Mouse (Mus musculus): ENCODE data around the gene Txndc11. TPM values are rescaled to one million over a fixed set of nuclear protein-coding genes. Genes with fewer than 3 reads are reported as not detected.

The Txndc11 gene
- total and polyA plus RNA-seq, 2 experiments from 2014 or later, result 25.2 to 44.1 TPM

- H3K9me3 ChIP-seq (ENCODE audit: low read length), result no peaks in the 10 kb centered on the region
- peak overlapping the region; percentile 99 for H3K4me3 ChIP-seq (ENCODE audit: low read length)
- DNase-seq (ENCODE audit: low spot score) (peak; percentile 42), ATAC-seq (no peak; the same call in 1 of the 2 replicates)
- H3K9ac ChIP-seq (replicated peaks; ENCODE audit: low read length), result peak overlapping the region; percentile 97
- TF ChIP-seq CTCF (IDR thresholded peaks at IDR 0.05; ENCODE audit: low read depth), result no peak
- no peaks in the 10 kb centered on the region for H3K27me3 ChIP-seq (ENCODE audit: insufficient read depth, low read length)
- WGBS, result under 1% methylated on average over 30 of the region's 34 CpGs
- H3K4me2 ChIP-seq (ENCODE audit: low read depth, low read length), result peak overlapping the region; percentile 81
- H3K27ac ChIP-seq, result peak overlapping the region; percentile 89
- peaks cover 7% of the 10 kb centered on the region for H3K36me3 ChIP-seq (ENCODE audit: insufficient read depth, low read length)
- H3K4me1 ChIP-seq (ENCODE audit: insufficient read depth, low read length), result peaks cover 15% of the 10 kb centered on the region
Observed at GRCm38 (mm10) chr16:11133476-11134347, 738 bp downstream of the Txndc11 start.

GRCm38 (mm10) chr16:11132839-11133238, 1.6 kb downstream of the Txndc11 start:
- no peak for TF ChIP-seq CTCF (IDR thresholded peaks at IDR 0.05; ENCODE audit: low read depth)
- no peak for DNase-seq (ENCODE audit: low spot score)
- peaks cover 8% of the 10 kb centered on the region; the same call in 1 of the 2 replicates for H3K36me3 ChIP-seq (ENCODE audit: insufficient read depth, low read length)
- peak overlapping the region; percentile 99 for H3K4me3 ChIP-seq (ENCODE audit: low read length)
- no peak for ATAC-seq
- no peak overlapping the region for H3K27ac ChIP-seq
- no peaks in the 10 kb centered on the region for H3K9me3 ChIP-seq (ENCODE audit: low read length)
- 29% methylated on average over 2 of the region's 2 CpGs for WGBS
- peaks cover 15% of the 10 kb centered on the region for H3K4me1 ChIP-seq (ENCODE audit: insufficient read depth, low read length)
- H3K9ac ChIP-seq (replicated peaks; ENCODE audit: low read length), result peak overlapping the region; percentile 97
- H3K27me3 ChIP-seq (ENCODE audit: insufficient read depth, low read length), result no peaks in the 10 kb centered on the region
- peak overlapping the region; percentile 81 for H3K4me2 ChIP-seq (ENCODE audit: low read depth, low read length)

DNA sequence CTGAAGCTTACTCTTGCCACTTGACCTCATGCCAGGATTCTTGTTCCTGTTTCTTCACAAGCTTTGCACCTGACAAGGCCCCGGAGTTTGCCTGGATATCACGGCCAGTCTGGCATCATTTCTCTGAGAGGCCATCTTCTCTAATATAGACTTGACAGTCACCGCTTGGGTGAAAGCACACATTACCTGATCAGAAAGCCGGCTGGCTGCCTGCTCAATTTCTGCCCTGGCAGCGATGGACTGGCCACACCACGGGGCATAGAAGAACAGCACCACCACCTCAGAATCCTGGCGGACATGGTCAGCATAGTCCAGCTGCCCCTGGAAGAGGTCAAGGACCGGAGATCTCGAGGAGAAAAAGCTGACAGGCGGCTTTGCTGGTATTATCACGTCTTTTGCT, 6.1 kb downstream of the Txndc11 start:
- H3K9ac ChIP-seq (replicated peaks; ENCODE audit: low read length), result no peak overlapping the region
- H3K27me3 ChIP-seq (ENCODE audit: insufficient read depth, low read length), result no peaks in the 10 kb centered on the region
- no peak for TF ChIP-seq CTCF (IDR thresholded peaks at IDR 0.05; ENCODE audit: low read depth)
- DNase-seq (ENCODE audit: low spot score), result no peak
- H3K4me3 ChIP-seq (ENCODE audit: low read length), result no peak overlapping the region
- peaks cover 11% of the 10 kb centered on the region for H3K4me1 ChIP-seq (ENCODE audit: insufficient read depth, low read length)
- no peak overlapping the region for H3K4me2 ChIP-seq (ENCODE audit: low read depth, low read length)
- 89% methylated on average over 11 of the region's 11 CpGs for WGBS
- peaks cover 8% of the 10 kb centered on the region; the same call in 1 of the 2 replicates for H3K36me3 ChIP-seq (ENCODE audit: insufficient read depth, low read length)
- no peaks in the 10 kb centered on the region for H3K9me3 ChIP-seq (ENCODE audit: low read length)
- H3K27ac ChIP-seq, result no peak overlapping the region
- ATAC-seq, result no peak

- DNase-seq (ENCODE audit: low spot score) (no peak), ATAC-seq (no peak)
- no peaks in the 10 kb centered on the region for H3K9me3 ChIP-seq (ENCODE audit: low read length)
- H3K36me3 ChIP-seq (ENCODE audit: insufficient read depth, low read length), result peaks cover 8% of the 10 kb centered on the region; the same call in 1 of the 2 replicates
- TF ChIP-seq CTCF (IDR thresholded peaks at IDR 0.05; ENCODE audit: low read depth), result no peak
- H3K9ac ChIP-seq (replicated peaks; ENCODE audit: low read length), result no peak overlapping the region
- H3K4me1 ChIP-seq (ENCODE audit: insufficient read depth, low read length), result no peaks in the 10 kb centered on the region
- H3K4me3 ChIP-seq (ENCODE audit: low read length), result no peak overlapping the region
- no peak overlapping the region for H3K4me2 ChIP-seq (ENCODE audit: low read depth, low read length)
- no peak overlapping the region for H3K27ac ChIP-seq
- 80% methylated on average over 2 of the region's 2 CpGs for WGBS
- H3K27me3 ChIP-seq (ENCODE audit: insufficient read depth, low read length), result no peaks in the 10 kb centered on the region
Observed at GRCm38 (mm10) chr16:11125371-11125770, 9.1 kb downstream of the Txndc11 start.

GRCm38 (mm10) chr16:11124110-11124509, 10.3 kb downstream of the Txndc11 start:
- Histone ChIP-seq H3K36me3 (ENCODE audit: insufficient read depth, low read length) (peaks cover 8% of the 10 kb centered on the region; the same call in 1 of the 2 replicates), H3K27ac (no peak overlapping the region), H3K9me3 (ENCODE audit: low read length) (no peaks in the 10 kb centered on the region), H3K27me3 (ENCODE audit: insufficient read depth, low read length) (no peaks in the 10 kb centered on the region), H3K4me1 (ENCODE audit: insufficient read depth, low read length) (no peaks in the 10 kb centered on the region), H3K9ac (replicated peaks; ENCODE audit: low read length) (no peak overlapping the region), H3K4me2 (ENCODE audit: low read depth, low read length) (no peak overlapping the region), H3K4me3 (ENCODE audit: low read length) (no peak overlapping the region)
- no peak for DNase-seq (ENCODE audit: low spot score)
- no peak for ATAC-seq
- 95% methylated on average over 1 of the region's 1 CpGs for WGBS
- no peak for TF ChIP-seq CTCF (IDR thresholded peaks at IDR 0.05; ENCODE audit: low read depth)

- TF ChIP-seq CTCF (IDR thresholded peaks at IDR 0.05; ENCODE audit: low read depth), result no peak
- WGBS, result 94% methylated on average over 2 of the region's 2 CpGs
- ATAC-seq, result no peak
Observed at GRCm38 (mm10) chr16:11122625-11123024, 11.8 kb downstream of the Txndc11 start.

More at GRCm38 (mm10) chr16:11122625-11123024, 11.8 kb downstream of the Txndc11 start:
- no peak overlapping the region for H3K4me3 ChIP-seq (ENCODE audit: low read length)
- no peaks in the 10 kb centered on the region for H3K4me1 ChIP-seq (ENCODE audit: insufficient read depth, low read length)
- no peak for DNase-seq (ENCODE audit: low spot score)
- H3K27me3 ChIP-seq (ENCODE audit: insufficient read depth, low read length), result no peaks in the 10 kb centered on the region
- H3K4me2 ChIP-seq (ENCODE audit: low read depth, low read length), result no peak overlapping the region
- no peaks in the 10 kb centered on the region for H3K9me3 ChIP-seq (ENCODE audit: low read length)
- H3K27ac ChIP-seq, result no peak overlapping the region
- no peak overlapping the region for H3K9ac ChIP-seq (replicated peaks; ENCODE audit: low read length)
- no peaks in the 10 kb centered on the region; the same call in 1 of the 2 replicates for H3K36me3 ChIP-seq (ENCODE audit: insufficient read depth, low read length)
